Mouse (Mus musculus) gastrocnemius, postnatal 4 days (tissue): ENCODE measurements around the gene Pnmt. TPM values are rescaled to one million over a fixed set of nuclear protein-coding genes. Genes with fewer than 3 reads are reported as not detected.

Experiments
- DNase-seq, 2 experiments: peaks; one replicate each; pipeline ENCODE4 v3.0.0; 2021 to 2022; ENCODE audit warnings: low spot score in 2 of 2, mixed read lengths in 2 of 2
- total RNA-seq, 2 experiments: library from RNA; stranded (reverse); gene quantifications; 2 replicates each; pipeline ENCODE4 v1.2.3; 2021

Gene Pnmt
- total RNA-seq, 2 experiments from 2014 or later: 0.71 TPM; not detected in 1

GRCm38 (mm10) chr11:98412797-98413301 is 26.6 kb downstream of the Pnmt start:
- peak in 1 of 2 experiments; percentile 44 for DNase-seq

GRCm38 (mm10) chr11:98413731-98414130 is 27.5 kb downstream of the Pnmt start:
- no peak for DNase-seq

- DNase-seq: no peak
Measured at GRCm38 (mm10) chr11:98414162-98414561, 27.9 kb downstream of the Pnmt start.

DNA sequence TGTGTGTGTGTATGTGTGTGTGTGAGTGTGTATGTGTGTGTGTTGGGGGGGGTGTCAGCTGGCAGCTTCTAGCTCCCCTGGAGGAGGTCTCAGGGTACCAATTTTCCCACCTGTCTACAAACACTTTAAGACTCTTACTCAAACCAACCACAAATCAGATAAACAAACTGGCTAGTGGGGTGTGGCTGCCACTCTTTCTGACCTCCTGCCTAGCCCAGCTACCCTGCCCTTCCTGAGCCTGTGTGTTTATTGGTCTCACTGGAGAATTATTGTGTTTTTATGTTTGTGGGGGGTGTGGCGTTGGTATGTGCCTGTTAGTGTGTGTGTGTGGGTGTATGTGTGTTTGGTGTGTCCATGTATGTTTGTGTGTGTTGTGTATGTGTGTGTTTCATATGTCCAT is 30.8 kb downstream of the Pnmt start:
- no peak for DNase-seq

- no peak for DNase-seq
Measured at GRCm38 (mm10) chr11:98418273-98418672, 32.0 kb downstream of the Pnmt start.

- DNase-seq: no peak
Measured at GRCm38 (mm10) chr11:98418939-98419547, 32.8 kb downstream of the Pnmt start.

- DNase-seq: no peak
Measured at GRCm38 (mm10) chr11:98426592-98426991, 40.3 kb downstream of the Pnmt start.

GRCm38 (mm10) chr11:98428436-98428835 is 42.2 kb downstream of the Pnmt start:
- no peak for DNase-seq

- DNase-seq: no peak
Measured at GRCm38 (mm10) chr11:98431743-98432502, 45.7 kb downstream of the Pnmt start.

GRCm38 (mm10) chr11:98435723-98436122 is 49.5 kb downstream of the Pnmt start:
- DNase-seq: no peak

- DNase-seq: no peak
Measured at GRCm38 (mm10) chr11:98437441-98437840, 51.2 kb downstream of the Pnmt start.

Other genes with a start within 250 kb of the Pnmt start
- 10 to 100 TPM; 16.9 to 18.2 TPM for gene Fbxl20, start 236.0 kb upstream of the Pnmt start, total RNA-seq
- 10 to 100 TPM; 28.5 to 34.8 TPM for gene Med1, start 193.2 kb upstream of the Pnmt start, total RNA-seq
- gene Cdk12, start 183.4 kb upstream of the Pnmt start, total RNA-seq: 10 to 100 TPM; 28.5 to 31.0 TPM
- gene Neurod2, start 56.8 kb upstream of the Pnmt start, total RNA-seq: not detected
- under 1 TPM; 0.52 to 0.70 TPM for gene Ppp1r1b, start 38.0 kb upstream of the Pnmt start, total RNA-seq
- gene Stard3, start 28.1 kb upstream of the Pnmt start, total RNA-seq: 10 to 100 TPM; 14.1 to 16.9 TPM
- 100 to 1,000 TPM; 447 to 769 TPM for gene Tcap, start 2.6 kb upstream of the Pnmt start, total RNA-seq
- gene Pgap3, start 14.0 kb downstream of the Pnmt start, total RNA-seq: 1 to 10 TPM; 4.6 to 5.6 TPM
- 10 to 100 TPM; 19.6 to 23.5 TPM for gene Erbb2, start 26.0 kb downstream of the Pnmt start, total RNA-seq
- gene Mien1, start 52.5 kb downstream of the Pnmt start, total RNA-seq: 10 to 100 TPM; 28.0 to 29.0 TPM
- under 1 TPM in 1 of 2 experiments, not detected in 1; 0.16 TPM for gene Grb7, start 59.9 kb downstream of the Pnmt start, total RNA-seq
- gene Ikzf3, start 159.6 kb downstream of the Pnmt start, total RNA-seq: under 1 TPM; 0.54 to 0.74 TPM
- gene Zpbp2, start 164.6 kb downstream of the Pnmt start, total RNA-seq: not detected
- gene Ormdl3, start 200.9 kb downstream of the Pnmt start, total RNA-seq: 10 to 100 TPM; 28.0 to 28.3 TPM
- gene Lrrc3c, start 211.8 kb downstream of the Pnmt start, total RNA-seq: not detected
- gene Gm12355, start 239.2 kb downstream of the Pnmt start, total RNA-seq: 10 to 100 TPM; 11.0 to 13.9 TPM
- under 1 TPM; 0.49 to 0.76 TPM for gene Gsdma3, start 239.9 kb downstream of the Pnmt start, total RNA-seq